Mouse (Mus musculus): ENCODE measurements at regions not wholly inside any gene's neighbourhood (a gene's known extent, or its start where the extent isn't known, plus 50 kb on each side); places are given as distances from the start of the nearest gene placed in this dataset.

DNA sequence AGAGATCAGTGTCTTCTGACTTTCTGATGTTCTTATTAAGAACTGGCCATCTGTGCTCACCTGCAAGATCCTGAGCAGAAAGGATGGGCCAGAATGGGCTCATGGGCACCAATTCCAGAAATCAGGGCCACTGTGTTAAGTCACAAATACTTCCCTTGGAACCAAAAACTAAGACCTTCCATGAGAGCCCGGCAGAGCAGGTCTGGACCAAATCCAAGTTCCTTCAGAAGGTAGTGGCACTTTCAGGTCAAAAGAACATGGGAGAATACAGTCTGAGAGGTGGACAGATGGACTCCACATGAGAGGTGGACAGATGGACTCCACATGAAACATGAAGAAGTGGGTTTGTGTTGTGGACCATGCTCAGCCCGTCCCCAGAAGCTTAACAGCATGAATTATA is 180.4 kb downstream of the Abhd5 start:
- TF ChIP-seq POLR2A (IDR thresholded peaks at IDR 0.05; ENCODE audit: borderline replicate concordance, insufficient read depth, low read length): no peak
- TF ChIP-seq CTCF (IDR thresholded peaks at IDR 0.05; ENCODE audit: borderline replicate concordance, insufficient read depth, low read depth, low read length): no peak

Data from cerebellum, adult 2 months (tissue).